Mouse (Mus musculus): ENCODE measurements at regions not wholly inside any gene's neighbourhood (a gene's known extent, or its start where the extent isn't known, plus 50 kb on each side); places are given as distances from the start of the nearest gene placed in this dataset.

GRCm38 (mm10) chr1:9434952-9435664 lies 1978.8 kb upstream of the A830018L16Rik start:
- WGBS = 88% methylated on average over 3 of the region's 3 CpGs
- Histone ChIP-seq H3K4me2 (no peak overlapping the region), H3K4me3 (ENCODE audit: low read depth, low read length) (no peak overlapping the region), H3K27me3 (ENCODE audit: control insufficient read depth, insufficient read depth, low read length) (no peaks in the 10 kb centered on the region), H3K9me3 (ENCODE audit: control insufficient read depth, low read length) (no peaks in the 10 kb centered on the region), H3K9ac (ENCODE audit: low read length) (no peak overlapping the region), H3K36me3 (ENCODE audit: control insufficient read depth, insufficient read depth, low read length) (no peaks in the 10 kb centered on the region), H3K27ac (ENCODE audit: low read depth, low read length) (no peak overlapping the region), H3K4me1 (ENCODE audit: control insufficient read depth, insufficient read depth, low read length) (no peaks in the 10 kb centered on the region)
- no peak for DNase-seq (ENCODE audit: low spot score, missing footprints)
- no peak for ATAC-seq (ENCODE audit: low FRiP score)

- ATAC-seq (ENCODE audit: low FRiP score) = no peak
- Histone ChIP-seq H3K9ac (ENCODE audit: low read length) (no peak overlapping the region), H3K27ac (ENCODE audit: low read depth, low read length) (no peak overlapping the region), H3K9me3 (ENCODE audit: control insufficient read depth, low read length) (no peaks in the 10 kb centered on the region), H3K27me3 (ENCODE audit: control insufficient read depth, insufficient read depth, low read length) (no peaks in the 10 kb centered on the region), H3K36me3 (ENCODE audit: control insufficient read depth, insufficient read depth, low read length) (no peaks in the 10 kb centered on the region), H3K4me1 (ENCODE audit: control insufficient read depth, insufficient read depth, low read length) (no peaks in the 10 kb centered on the region), H3K4me3 (ENCODE audit: low read depth, low read length) (no peak overlapping the region), H3K4me2 (no peak overlapping the region)
- DNase-seq (ENCODE audit: low spot score, missing footprints) = no peak
Observed at GRCm38 (mm10) chr1:9442937-9443336, 1971.0 kb upstream of the A830018L16Rik start.

- no peak overlapping the region for H3K9ac ChIP-seq (ENCODE audit: low read length)
- no peaks in the 10 kb centered on the region for H3K9me3 ChIP-seq (ENCODE audit: control insufficient read depth, low read length)
- no peak for DNase-seq (ENCODE audit: low spot score, missing footprints)
- 41% methylated on average over 9 of the region's 9 CpGs for WGBS
- H3K4me2 ChIP-seq = no peak overlapping the region
- ATAC-seq (ENCODE audit: low FRiP score) = peak; percentile 66; the same call in 1 of the 2 replicates
- H3K36me3 ChIP-seq (ENCODE audit: control insufficient read depth, insufficient read depth, low read length) = no peaks in the 10 kb centered on the region
- no peaks in the 10 kb centered on the region for H3K27me3 ChIP-seq (ENCODE audit: control insufficient read depth, insufficient read depth, low read length)
- no peak overlapping the region for H3K27ac ChIP-seq (ENCODE audit: low read depth, low read length)
- H3K4me1 ChIP-seq (ENCODE audit: control insufficient read depth, insufficient read depth, low read length) = no peaks in the 10 kb centered on the region
- no peak overlapping the region for H3K4me3 ChIP-seq (ENCODE audit: low read depth, low read length)
Observed at GRCm38 (mm10) chr1:9469512-9469911, 1944.4 kb upstream of the A830018L16Rik start.

GRCm38 (mm10) chr1:9470003-9470402 lies 1943.9 kb upstream of the A830018L16Rik start:
- no peaks in the 10 kb centered on the region for H3K27me3 ChIP-seq (ENCODE audit: control insufficient read depth, insufficient read depth, low read length)
- DNase-seq (ENCODE audit: low spot score, missing footprints) (no peak), ATAC-seq (ENCODE audit: low FRiP score) (0 out of 2 replicates have a peak, but pooled peaks have one; percentile 42)
- H3K9ac ChIP-seq (ENCODE audit: low read length) = no peak overlapping the region
- H3K36me3 ChIP-seq (ENCODE audit: control insufficient read depth, insufficient read depth, low read length) = no peaks in the 10 kb centered on the region
- no peak overlapping the region for H3K4me3 ChIP-seq (ENCODE audit: low read depth, low read length)
- no peaks in the 10 kb centered on the region for H3K9me3 ChIP-seq (ENCODE audit: control insufficient read depth, low read length)
- H3K4me1 ChIP-seq (ENCODE audit: control insufficient read depth, insufficient read depth, low read length) = no peaks in the 10 kb centered on the region
- 74% methylated on average over 6 of the region's 6 CpGs for WGBS
- no peak overlapping the region for H3K4me2 ChIP-seq
- no peak overlapping the region for H3K27ac ChIP-seq (ENCODE audit: low read depth, low read length)

All from midbrain, embryonic 11.5 days (tissue).